Mouse (Mus musculus) adrenal gland, postnatal 0 days (tissue): ENCODE data around the gene Tal1. TPM values are rescaled to one million over a fixed set of nuclear protein-coding genes. Genes with fewer than 3 reads are reported as not detected.

Source experiments
- polyA plus RNA-seq: library from polyadenylated mRNA; unstranded; fragments of >200 nt; fragmentation: Nextera tagmentation; extraction: Ambion mirVana; gene quantifications from 2 replicates; pipeline ENCODE4 v1.2.1, GENCODE M21; 2015

The Tal1 gene
- polyA plus RNA-seq = 0.74 and 1.4 TPM in 2 replicates

DNA sequence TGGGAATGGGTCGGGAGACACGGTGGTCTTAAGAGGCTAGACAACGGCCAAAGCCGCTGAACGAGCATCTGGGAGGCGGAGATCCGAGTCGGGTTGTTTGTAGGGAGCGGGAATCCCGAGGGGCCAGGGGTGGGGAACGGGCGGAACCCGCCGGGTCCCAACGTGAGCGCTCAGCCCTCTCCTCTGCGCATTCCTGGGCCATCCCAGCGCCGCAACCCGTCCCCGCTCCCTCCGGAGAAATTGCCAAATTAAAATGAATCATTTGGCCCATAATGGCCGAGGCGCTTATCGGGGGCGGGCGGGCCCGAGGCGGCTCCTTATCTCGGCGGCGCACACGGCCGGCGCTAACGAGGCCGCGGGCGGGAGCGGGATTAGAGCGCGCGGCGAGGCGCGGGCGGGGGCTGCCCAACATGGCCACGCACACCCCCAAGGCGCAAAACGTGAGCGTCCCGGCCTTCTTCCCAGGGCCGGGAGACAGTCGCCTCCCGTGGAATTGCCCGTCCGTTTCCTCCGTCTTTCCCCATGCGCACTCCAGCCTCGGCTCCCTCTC, at the start of gene Tal1:
Tal1 (plus strand) TSS at position 56 of the 550 bp plus-strand sequence.

DNA sequence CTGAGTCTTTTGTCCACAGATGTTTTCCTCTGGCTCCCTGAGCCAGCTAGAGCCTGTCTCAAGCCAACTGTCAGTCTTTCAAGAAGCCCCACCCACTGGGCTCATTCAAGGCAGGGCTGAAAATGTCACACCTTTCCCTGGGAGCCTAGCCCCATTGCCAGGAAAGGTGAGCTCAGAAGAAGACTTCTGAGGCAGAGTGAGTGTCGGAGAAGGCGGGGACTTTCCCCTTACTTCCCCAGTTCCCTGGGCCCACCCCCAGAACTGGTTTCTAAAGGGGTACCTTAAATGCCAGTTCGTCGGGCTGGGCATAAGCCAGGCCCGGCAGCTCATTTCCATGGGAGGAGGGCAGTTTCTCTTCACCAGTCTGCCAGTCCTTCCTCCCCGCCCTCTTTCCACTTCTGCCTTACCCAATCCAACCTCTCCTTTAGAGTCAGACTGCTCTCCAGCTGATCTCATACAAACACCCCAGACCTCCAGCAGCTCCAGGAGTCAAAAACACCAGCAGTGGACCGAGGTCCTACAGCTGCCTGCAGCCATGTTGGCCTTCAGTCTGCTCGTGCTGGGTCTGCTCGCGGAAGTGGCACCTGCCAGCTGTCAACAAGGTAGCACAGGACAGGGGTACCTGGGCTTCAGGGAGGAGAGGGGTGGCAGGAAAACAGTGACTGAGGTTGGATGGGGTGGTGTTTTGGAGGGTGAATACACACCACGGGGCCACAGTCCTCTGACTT, 32.5 kb downstream of the Tal1 start, which contains the start of gene Pdzk1ip1:
Pdzk1ip1 (plus strand) TSS at position 98 of the 728 bp plus-strand sequence.

Other genes with a start within 250 kb of the Tal1 start
- not detected in 2 replicates for gene Gm12830, start 234.7 kb upstream of the Tal1 start, polyA plus RNA-seq
- 2.4 and 5.9 TPM in 2 replicates for gene Foxd2, start 147.6 kb upstream of the Tal1 start, polyA plus RNA-seq
- gene Foxe3, start 130.4 kb upstream of the Tal1 start, polyA plus RNA-seq = not detected in 2 replicates
- 133 and 144 TPM in 2 replicates for gene Cmpk1, start 69.2 kb upstream of the Tal1 start, polyA plus RNA-seq
- gene Stil, start 56.3 kb upstream of the Tal1 start, polyA plus RNA-seq = 1.7 and 2.6 TPM in 2 replicates
- gene Pdzk1ip1, start 32.3 kb downstream of the Tal1 start, polyA plus RNA-seq = 7.3 and 9.1 TPM in 2 replicates
- gene Cyp4x1, start 77.9 kb downstream of the Tal1 start, polyA plus RNA-seq = 0.29 and 1.8 TPM in 2 replicates
- not detected in 2 replicates for gene Cyp4a29, start 185.7 kb downstream of the Tal1 start, polyA plus RNA-seq
- gene Cyp4a12a, start 242.6 kb downstream of the Tal1 start, polyA plus RNA-seq = 0.14 TPM in 1 of 2 replicates, not detected in the other